Mouse (Mus musculus): ENCODE measurements around the gene Tbc1d5.
A peak's percentile ranks its signal among the peaks of the same experiment; 100 is the strongest.

The Tbc1d5 gene

GRCm38 (mm10) chr17:51043869-51044268 is 135.3 kb downstream of the Tbc1d5 start:
- DNase-seq (ENCODE audit: low spot score in 2 of 2) = no peak

DNA sequence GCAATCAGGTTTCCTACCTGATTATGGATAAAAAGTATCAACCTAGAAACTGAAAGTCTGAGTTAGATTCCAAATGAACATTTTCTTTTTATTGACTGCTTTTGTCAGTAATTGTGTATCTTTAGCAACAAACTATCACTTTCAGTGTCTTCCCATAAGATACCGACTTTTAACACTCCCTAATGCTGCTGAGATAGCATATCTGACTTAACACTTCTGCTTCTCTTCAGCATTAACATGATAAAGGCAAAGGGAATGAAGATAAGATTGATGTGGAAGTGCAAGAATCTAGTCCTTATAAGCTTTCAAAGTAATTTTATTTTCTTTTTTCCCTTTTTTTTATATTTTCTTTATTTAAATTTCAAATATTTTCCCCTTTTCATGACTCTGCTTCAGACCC is 138.3 kb downstream of the Tbc1d5 start:
- DNase-seq (ENCODE audit: low spot score in 2 of 2) = no peak

DNA sequence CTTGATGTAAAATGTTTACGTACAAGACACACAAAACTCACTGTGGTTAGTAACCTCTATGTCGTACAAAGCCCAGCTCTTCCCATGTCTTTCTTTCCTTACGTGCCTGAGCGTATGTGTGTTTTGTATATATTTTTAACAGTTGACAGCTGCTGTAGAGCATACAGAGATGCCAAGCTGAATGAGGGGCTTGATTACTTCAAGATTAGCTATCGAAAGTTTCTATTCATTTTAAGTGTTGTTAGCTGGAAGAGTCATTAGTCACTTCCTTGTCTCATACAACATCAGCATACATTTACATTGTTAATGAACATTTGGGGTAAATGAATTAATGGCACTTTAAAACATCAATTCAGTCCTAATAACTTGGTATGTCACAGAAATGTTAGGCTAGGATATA is 155.9 kb downstream of the Tbc1d5 start:
- no peak for DNase-seq (ENCODE audit: low spot score in 2 of 2)

- no peak for DNase-seq (ENCODE audit: low spot score in 2 of 2)
Measured at GRCm38 (mm10) chr17:51016384-51016783, 162.8 kb downstream of the Tbc1d5 start.

DNA sequence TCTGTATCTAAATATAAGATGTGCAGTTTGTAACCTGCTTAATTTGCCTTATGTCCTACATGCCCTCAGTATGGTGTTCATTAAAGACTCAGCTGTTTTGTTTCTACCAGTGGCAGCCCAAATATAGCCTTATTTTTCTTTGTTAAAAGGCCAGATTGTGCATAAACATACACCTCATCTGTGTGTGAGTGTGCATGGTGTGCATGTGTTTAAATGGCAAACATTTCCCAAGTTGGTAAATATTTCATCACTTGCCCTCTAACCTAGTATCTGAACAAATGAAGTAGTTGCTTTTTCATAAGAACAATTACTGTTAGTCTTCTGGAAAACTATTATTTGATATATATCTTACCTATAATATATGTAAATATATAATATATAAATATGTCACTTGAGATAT is 165.2 kb downstream of the Tbc1d5 start:
- no peak for DNase-seq (ENCODE audit: low spot score in 2 of 2)

- no peak for DNase-seq (ENCODE audit: low spot score in 2 of 2)
Measured at GRCm38 (mm10) chr17:51003179-51003578, 176.0 kb downstream of the Tbc1d5 start.

GRCm38 (mm10) chr17:50998216-50998615 is 180.9 kb downstream of the Tbc1d5 start:
- DNase-seq (ENCODE audit: low spot score in 2 of 2) = no peak

GRCm38 (mm10) chr17:50993294-50993993 is 185.7 kb downstream of the Tbc1d5 start:
- DNase-seq (ENCODE audit: low spot score in 2 of 2) = peak in 1 of 2 experiments; percentile 20

GRCm38 (mm10) chr17:50990770-50991405 is 188.3 kb downstream of the Tbc1d5 start:
- no peak for DNase-seq (ENCODE audit: low spot score in 2 of 2)

DNA sequence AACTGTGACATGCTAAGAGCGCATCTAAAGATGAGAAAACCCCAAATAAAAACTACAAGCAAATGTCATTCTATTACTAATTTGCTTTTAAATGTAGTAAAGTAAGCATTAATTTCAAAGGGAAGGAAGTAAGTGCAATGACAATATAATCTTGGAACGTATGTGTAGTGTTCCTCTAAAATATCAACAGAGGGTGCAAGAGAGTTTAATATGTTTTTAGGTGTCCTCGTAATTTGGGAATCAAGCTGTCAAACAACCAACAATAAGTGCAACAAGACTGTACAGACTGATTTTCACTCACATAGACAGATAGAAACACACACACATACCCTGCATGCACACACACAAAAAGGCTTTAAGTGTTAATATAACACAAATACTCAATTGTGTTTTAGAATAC is 191.2 kb downstream of the Tbc1d5 start:
- no peak for DNase-seq (ENCODE audit: low spot score in 2 of 2)

DNA sequence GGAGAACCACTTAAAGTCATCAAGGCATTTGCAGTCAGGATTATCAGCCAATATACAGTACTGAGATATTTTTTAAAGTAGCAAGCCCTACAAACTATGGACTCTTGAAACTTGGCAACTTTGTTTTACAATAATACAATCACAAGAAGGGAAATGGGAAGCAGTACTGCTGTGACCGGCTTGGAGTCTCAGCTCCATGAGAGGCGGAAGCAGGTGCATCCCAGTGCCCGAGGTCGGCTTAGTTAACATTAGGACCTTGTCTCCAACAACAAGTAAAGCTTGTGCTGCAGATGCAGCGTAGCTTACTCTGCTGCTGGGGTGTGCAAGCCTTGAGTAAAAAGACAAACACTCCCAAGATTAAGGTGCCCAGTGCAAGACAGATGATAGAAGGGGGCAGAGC is 197.2 kb downstream of the Tbc1d5 start:
- no peak for DNase-seq (ENCODE audit: low spot score in 2 of 2)

DNA sequence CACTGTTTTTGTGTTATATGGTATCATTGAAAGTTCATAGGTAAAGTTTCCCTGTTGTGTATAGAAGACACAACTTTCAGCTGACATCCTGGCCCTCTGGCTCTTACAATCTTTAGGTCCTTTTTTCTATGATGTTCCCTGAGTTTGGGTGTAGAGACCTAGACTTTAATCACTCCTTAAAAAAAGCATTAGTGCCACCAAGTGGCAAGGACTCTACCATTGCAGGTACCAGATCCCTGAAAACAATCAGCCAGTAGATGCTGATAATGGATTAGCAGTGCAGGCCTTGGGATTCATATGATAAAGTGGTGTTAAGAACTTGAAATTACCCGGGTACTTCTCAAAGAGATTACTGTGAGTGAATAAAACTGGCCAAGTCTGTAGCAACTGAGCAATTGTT is 207.0 kb downstream of the Tbc1d5 start:
- no peak for DNase-seq (ENCODE audit: low spot score in 2 of 2)

DNA sequence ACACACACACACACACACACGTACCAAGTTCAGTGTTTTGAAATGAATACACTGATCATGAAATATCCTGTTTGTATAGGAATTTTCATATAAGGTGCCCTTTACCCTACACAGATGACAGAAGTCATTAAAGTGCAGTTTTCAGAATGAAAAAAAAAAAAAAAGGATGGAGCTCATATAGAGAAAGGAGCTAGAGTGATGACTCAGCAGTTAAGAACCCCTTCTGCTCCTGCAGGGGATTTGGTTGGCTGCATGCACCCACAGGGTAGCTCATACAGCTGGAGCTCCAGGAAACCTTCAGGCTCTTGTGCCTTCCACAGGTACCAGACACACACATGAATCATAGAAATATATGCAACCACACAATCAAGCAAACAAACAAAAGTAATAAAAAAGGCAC is 213.0 kb downstream of the Tbc1d5 start:
- no peak for DNase-seq (ENCODE audit: low spot score in 2 of 2)

GRCm38 (mm10) chr17:50954313-50954712 is 224.8 kb downstream of the Tbc1d5 start:
- no peak for DNase-seq (ENCODE audit: low spot score in 2 of 2)

DNA sequence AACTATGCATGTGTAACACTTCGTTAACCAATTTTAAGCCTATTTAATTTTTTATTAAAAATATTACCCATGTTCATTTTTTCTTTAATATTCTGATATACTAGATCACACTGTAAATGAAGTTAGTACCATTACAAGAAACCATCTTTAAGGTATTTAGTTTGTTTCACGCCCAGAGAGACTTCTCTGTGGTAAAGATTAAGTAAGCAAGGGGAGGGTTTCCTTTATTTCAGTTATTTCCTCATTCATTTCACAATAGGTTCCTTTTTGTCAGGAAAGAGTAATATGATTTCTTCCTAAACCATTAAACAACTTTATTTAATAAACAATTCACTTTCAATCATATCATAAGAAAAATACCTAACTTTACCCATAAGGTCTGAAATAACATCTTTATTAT is 256.8 kb downstream of the Tbc1d5 start:
- DNase-seq (ENCODE audit: low spot score in 2 of 2) = no peak

- DNase-seq (ENCODE audit: low spot score in 2 of 2) = no peak
Measured at GRCm38 (mm10) chr17:50915216-50915615, 263.9 kb downstream of the Tbc1d5 start.

- DNase-seq (ENCODE audit: low spot score in 2 of 2) = no peak
Measured at GRCm38 (mm10) chr17:50908568-50909335, 270.4 kb downstream of the Tbc1d5 start.

DNA sequence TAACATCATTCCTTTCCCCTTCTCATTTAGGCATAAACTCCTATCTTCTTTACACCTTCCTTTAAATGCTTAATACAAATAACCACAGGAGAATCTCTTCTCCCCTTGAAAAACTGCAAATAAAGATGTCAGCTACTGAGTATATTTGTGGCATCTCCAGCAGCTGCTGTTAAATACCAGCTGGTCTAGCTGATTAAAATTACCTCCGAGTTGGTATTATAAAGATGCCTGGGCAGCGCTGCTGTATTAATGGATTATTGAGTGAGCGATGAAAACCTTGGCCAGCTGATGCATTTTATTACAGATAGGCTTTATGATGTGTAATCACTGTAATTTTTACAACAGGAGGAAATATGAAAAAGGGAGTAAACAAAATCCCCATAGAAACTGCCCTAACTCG is 271.0 kb downstream of the Tbc1d5 start:
- no peak for DNase-seq (ENCODE audit: low spot score in 2 of 2)

DNA sequence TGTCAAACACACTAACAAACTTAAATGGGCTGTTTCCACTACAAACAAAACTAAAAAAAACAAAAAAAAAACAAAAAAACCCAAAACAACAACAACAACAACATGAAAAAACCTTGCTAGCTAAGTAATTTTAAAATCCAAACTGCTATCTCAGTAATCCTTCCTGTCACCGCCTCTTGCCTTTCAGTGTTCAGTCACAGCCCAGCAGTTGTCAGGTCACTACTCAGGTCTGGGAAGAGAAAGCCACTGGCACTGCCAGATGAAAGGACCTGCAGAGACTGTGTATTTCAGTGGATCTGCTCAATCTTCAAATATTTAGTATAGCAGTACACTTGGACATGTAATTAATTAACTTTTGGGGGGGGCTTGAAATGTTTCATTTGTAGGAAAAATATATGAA is 272.5 kb downstream of the Tbc1d5 start:
- DNase-seq (ENCODE audit: low spot score in 2 of 2) = no peak

DNA sequence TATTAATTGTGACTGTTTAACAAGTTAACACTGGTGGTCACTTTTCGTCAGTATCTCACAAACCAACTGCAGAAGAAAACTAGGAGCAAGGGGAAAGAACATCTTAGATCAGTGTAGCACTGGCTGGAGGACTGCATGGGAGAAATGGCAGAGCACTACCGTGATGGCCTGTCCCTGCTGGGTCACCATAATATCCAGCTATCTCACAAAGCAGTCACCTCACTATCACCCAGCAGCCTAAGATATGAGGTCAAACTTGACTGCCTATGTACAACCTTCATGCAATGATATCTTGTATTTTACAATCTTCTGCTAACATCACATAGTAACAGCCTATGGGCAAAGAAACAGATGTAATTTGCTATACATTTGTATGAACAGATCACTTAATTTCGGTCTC is 274.7 kb downstream of the Tbc1d5 start:
- DNase-seq (ENCODE audit: low spot score in 2 of 2) = no peak

GRCm38 (mm10) chr17:50897867-50898266 is 281.3 kb downstream of the Tbc1d5 start:
- no peak for DNase-seq (ENCODE audit: low spot score in 2 of 2)

- DNase-seq (ENCODE audit: low spot score in 2 of 2) = no peak
Measured at GRCm38 (mm10) chr17:50889475-50889874, 289.7 kb downstream of the Tbc1d5 start.

DNA sequence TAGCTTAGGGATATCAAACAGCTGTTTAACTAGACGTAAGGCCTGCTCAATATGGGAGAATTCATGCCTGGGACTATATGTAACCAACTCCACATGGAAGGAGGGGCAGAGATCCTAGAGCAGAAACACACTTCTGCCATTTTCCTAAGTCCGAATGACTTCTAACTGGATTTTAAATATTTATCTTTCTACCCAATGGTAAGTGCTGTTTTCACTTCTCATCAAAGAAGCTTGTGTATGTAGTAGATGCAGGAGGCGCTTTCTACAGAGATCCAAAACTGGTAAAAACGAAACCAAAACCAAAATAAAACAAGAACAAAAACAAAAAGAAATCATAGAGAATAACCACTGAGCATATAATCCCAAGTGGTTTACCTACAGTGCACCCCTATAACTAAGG is 299.2 kb downstream of the Tbc1d5 start:
- no peak for DNase-seq (ENCODE audit: low spot score in 2 of 2)

Measured in urinary bladder, postnatal 4 days (tissue).